Mouse (Mus musculus) liver, postnatal 0 days (tissue): ENCODE data around the gene Plekhb1. TPM values are rescaled to one million over a fixed set of nuclear protein-coding genes. Genes with fewer than 3 reads are reported as not detected.

Experiments used
- ATAC-seq: fragments of 200-750 bp; cut with Nextera tagmentation; 2 replicates; pipeline ENCODE4 v1.8.0; 2017; ENCODE audit warnings: mild to moderate bottlenecking, moderate library complexity
- DNase-seq: peaks from one replicate; pipeline ENCODE4 v3.0.0-alpha.2; 2016
- H3K27ac ChIP-seq: fragments of 300-500 bp; sonication (generic); 2 replicates; pipeline ENCODE4 v1.5.1; 2014; ENCODE audit warnings: antibody characterized with exemption, moderate library complexity, mild to moderate bottlenecking, low read depth
- H3K27me3 ChIP-seq: fragments of 300-500 bp; sonication (generic); 2 replicates; pipeline ENCODE4 v1.6.1; 2014; ENCODE audit warnings: low read length, control low read depth, mixed read lengths; ENCODE audit not compliant: insufficient read depth
- H3K36me3 ChIP-seq: fragments of 300-500 bp; sonication (generic); replicated peaks from 2 replicates; pipeline ENCODE4 v1.6.1; 2014; ENCODE audit warnings: mild to moderate bottlenecking, control low read depth, low read length, moderate library complexity, mixed read lengths; ENCODE audit not compliant: insufficient read depth
- H3K4me1 ChIP-seq: fragments of 300-500 bp; sonication (generic); 2 replicates; pipeline ENCODE4 v1.6.1; 2014; ENCODE audit warnings: antibody characterized with exemption, mild to moderate bottlenecking, control low read depth; ENCODE audit not compliant: insufficient read depth
- H3K4me2 ChIP-seq: fragments of 300-500 bp; sonication (generic); 2 replicates; pipeline ENCODE4 v1.6.1; 2014; ENCODE audit warnings: low read depth, mild to moderate bottlenecking, low read length, moderate library complexity, mixed read lengths
- H3K4me3 ChIP-seq: fragments of 300-500 bp; sonication (generic); 2 replicates; pipeline ENCODE4 v1.5.1; 2014; ENCODE audit warnings: low read depth, low read length
- H3K9ac ChIP-seq: fragments of 300-500 bp; sonication (generic); replicated peaks from 2 replicates; pipeline ENCODE4 v1.6.1; 2014; ENCODE audit warnings: mild to moderate bottlenecking, moderate library complexity
- H3K9me3 ChIP-seq: fragments of 300-500 bp; sonication (generic); 2 replicates; pipeline ENCODE4 v1.6.1; 2016; ENCODE audit warnings: mild to moderate bottlenecking, control low read depth, low read length, mixed read lengths
- CTCF ChIP-seq: sonication (generic); IDR thresholded peaks from 2 replicates; pipeline ENCODE4 v1.5.1; 2016; ENCODE audit warnings: antibody characterized with exemption, low read depth
- EP300 ChIP-seq: IDR thresholded peaks from 2 replicates; pipeline ENCODE4 v1.6.1; 2016; ENCODE audit warnings: antibody characterized with exemption, low read depth, mild to moderate bottlenecking
- WGBS: fragments of 180-500 bp; shearing (Covaris S2); extraction: QIAGEN DNeasy Blood & Tissue Kit; methylation state at CpG from one replicate; pipeline ENCODE4 v1.1.7; 2014; ENCODE audit not compliant: insufficient replicate concordance; 5-methylcytosine and 5-hydroxymethylcytosine counted together
- polyA plus RNA-seq: library from polyadenylated mRNA; unstranded; fragments of >200 nt; fragmentation: Nextera tagmentation; extraction: Ambion mirVana; gene quantifications from 2 replicates; pipeline ENCODE4 v1.2.1, GENCODE M21; 2015

Plekhb1 gene
- polyA plus RNA-seq, 1 experiment from 2014 or later = 0.72 TPM

DNA sequence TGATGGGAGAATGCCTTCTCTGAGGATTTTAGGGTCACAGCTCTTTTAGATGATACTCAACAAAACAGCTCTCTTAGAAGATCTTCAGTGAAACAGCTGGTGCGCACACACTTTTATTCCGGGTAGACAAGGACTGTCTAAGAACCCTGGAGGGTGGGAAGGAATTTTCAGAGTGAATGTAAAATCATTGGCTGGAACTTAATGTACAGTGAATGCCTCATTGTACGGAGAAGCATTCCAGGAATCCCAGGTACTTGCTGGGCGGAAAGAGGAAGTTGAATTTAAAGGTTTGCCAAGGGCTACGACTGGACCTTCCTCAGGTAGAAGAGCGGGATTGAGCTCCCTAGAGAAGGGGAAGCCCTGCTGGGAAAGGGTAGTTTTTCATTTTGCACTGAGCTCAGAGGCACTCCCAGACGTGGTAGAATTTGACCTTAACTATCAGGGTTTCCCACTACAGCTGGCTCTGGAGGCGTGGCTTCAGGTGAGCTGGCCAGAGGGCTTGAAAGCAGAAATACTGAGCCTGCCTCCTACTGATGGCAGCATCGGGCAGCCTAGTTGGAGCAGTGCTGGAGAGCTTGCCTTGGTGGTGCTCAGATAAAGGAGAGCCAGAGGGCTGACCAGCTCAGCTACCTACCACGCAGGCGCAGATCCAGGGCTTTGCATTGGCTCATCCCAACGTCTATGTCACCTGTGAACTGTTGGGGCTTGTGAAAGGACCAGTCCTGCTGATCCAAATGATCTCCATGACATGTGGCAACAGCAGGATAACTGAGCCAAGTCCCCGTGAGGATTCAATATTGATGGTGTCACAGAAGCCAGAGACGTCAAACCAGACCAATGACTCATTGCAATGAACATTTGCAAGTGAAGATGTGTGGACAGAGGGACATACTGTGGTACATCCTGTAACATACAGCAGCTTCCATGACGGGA is 17.0 kb upstream of the Plekhb1 start:
- no peak overlapping the region for H3K4me3 ChIP-seq
- WGBS = 63% methylated on average over 15 of the region's 15 CpGs
- no peaks in the 10 kb centered on the region for H3K36me3 ChIP-seq
- no peaks in the 10 kb centered on the region for H3K9me3 ChIP-seq
- no peaks in the 10 kb centered on the region for H3K4me1 ChIP-seq
- ATAC-seq = peak; percentile 84
- TF ChIP-seq EP300 = no peak
- TF ChIP-seq CTCF = no peak
- DNase-seq = peak; percentile 27
- no peak overlapping the region for H3K9ac ChIP-seq
- no peaks in the 10 kb centered on the region for H3K27me3 ChIP-seq
- H3K4me2 ChIP-seq = no peak overlapping the region
- H3K27ac ChIP-seq = no peak overlapping the region

DNA sequence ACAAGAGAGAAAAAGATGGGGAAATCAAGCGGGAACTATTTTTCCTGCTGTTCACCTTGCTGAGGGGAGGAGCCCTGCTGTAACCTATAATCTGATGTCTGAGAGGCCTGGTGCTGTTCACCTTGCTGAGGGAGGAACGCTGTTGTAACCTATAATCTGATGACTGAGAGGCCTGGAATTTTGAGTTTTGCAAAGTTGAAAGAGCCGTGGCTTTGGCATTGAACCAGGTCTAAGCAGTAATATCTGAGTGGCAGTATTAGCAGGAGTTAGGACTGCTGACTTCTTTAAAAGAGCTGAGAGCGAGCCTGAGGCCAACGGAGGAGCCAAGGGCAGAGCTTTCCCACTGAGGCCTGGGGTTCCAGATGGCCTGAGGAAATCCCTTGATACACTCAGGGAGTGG is 15.8 kb upstream of the Plekhb1 start:
- Histone ChIP-seq H3K4me2 (no peak overlapping the region), H3K27ac (no peak overlapping the region), H3K36me3 (no peaks in the 10 kb centered on the region), H3K4me3 (no peak overlapping the region), H3K9ac (no peak overlapping the region), H3K27me3 (no peaks in the 10 kb centered on the region), H3K4me1 (no peaks in the 10 kb centered on the region), H3K9me3 (no peaks in the 10 kb centered on the region)
- DNase-seq (no peak), ATAC-seq (no peak)
- TF ChIP-seq CTCF (no peak), EP300 (no peak)
- WGBS = 78% methylated on average over 5 of the region's 5 CpGs

GRCm38 (mm10) chr7:100674941-100675340 is 12.7 kb upstream of the Plekhb1 start:
- Histone ChIP-seq H3K36me3 (no peaks in the 10 kb centered on the region), H3K4me3 (no peak overlapping the region), H3K9ac (no peak overlapping the region), H3K4me2 (no peak overlapping the region), H3K27me3 (no peaks in the 10 kb centered on the region), H3K27ac (no peak overlapping the region), H3K4me1 (no peaks in the 10 kb centered on the region), H3K9me3 (no peaks in the 10 kb centered on the region)
- TF ChIP-seq EP300 = no peak
- no peak for TF ChIP-seq CTCF
- DNase-seq (no peak), ATAC-seq (no peak)
- WGBS = 80% methylated on average over 2 of the region's 2 CpGs

- Histone ChIP-seq H3K27ac (no peak overlapping the region), H3K9ac (no peak overlapping the region), H3K9me3 (no peaks in the 10 kb centered on the region), H3K4me2 (no peak overlapping the region), H3K4me1 (no peaks in the 10 kb centered on the region), H3K36me3 (no peaks in the 10 kb centered on the region), H3K27me3 (0 out of 2 replicates have a peak, but pooled peaks cover 2% of the 10 kb centered on the region), H3K4me3 (no peak overlapping the region)
- no peak for TF ChIP-seq EP300
- no peak for TF ChIP-seq CTCF
- DNase-seq (no peak), ATAC-seq (no peak)
- 60% methylated on average over 7 of the region's 7 CpGs for WGBS
These were observed 11.2 kb upstream of the Plekhb1 start for GRCm38 (mm10) chr7:100673452-100673851.

DNA sequence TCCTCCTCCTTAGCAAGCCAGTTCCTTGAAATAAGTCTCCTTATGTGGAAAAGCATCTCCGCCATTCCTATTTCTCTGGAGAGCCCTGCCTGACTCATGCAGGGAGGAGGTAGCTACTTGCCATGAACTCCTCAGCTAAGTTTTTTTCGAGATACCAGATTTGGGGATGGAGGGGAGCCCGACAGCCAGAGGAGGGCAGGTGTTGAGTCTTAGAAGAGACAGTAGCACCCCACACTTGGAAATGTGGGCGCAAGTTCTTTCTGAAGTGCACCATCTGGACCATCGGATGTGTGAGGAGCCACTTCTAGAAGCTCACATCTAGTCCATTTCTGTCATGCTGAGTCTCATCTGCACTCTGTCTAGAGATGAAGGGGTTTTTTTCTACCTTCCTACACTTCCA is 8.4 kb upstream of the Plekhb1 start:
- no peak for DNase-seq
- Histone ChIP-seq H3K4me2 (no peak overlapping the region), H3K9me3 (no peaks in the 10 kb centered on the region), H3K9ac (no peak overlapping the region), H3K4me3 (no peak overlapping the region), H3K36me3 (no peaks in the 10 kb centered on the region), H3K27ac (no peak overlapping the region), H3K4me1 (no peaks in the 10 kb centered on the region), H3K27me3 (0 out of 2 replicates have a peak, but pooled peaks cover 2% of the 10 kb centered on the region)
- ATAC-seq = no peak
- WGBS = 73% methylated on average over 5 of the region's 5 CpGs
- no peak for TF ChIP-seq EP300
- no peak for TF ChIP-seq CTCF

DNA sequence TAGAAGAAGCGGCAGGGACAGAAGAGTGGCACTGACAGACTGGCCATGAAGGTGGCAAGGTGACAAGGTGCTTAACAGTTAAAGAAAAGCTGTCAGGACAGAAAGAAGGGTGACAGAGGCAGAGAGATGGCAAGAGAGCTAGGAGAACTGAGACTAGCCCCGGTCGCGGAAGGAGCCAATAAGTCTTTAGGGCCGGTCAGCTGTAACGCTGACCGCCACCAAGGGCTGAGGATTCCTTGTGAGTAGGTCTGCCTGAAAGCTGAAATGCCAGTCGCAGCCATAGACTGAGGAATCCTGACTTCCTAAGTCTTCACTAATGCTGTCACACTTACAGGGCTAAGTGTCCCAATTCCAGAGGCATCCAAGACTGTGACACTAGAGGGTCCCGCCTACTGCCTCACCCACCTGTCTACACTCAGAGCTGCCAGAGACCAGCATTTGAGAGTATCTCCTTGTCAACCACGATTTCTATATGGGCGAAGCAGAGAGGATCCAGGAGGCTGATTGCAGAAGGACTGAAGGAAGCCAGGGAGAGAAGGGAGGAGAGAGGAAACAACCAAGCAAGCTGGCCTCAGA is 1.6 kb upstream of the Plekhb1 start:
- no peaks in the 10 kb centered on the region; the same call in 1 of the 2 replicates for H3K27me3 ChIP-seq
- no peak for TF ChIP-seq EP300
- TF ChIP-seq CTCF = no peak
- H3K9ac ChIP-seq = no peak overlapping the region
- H3K27ac ChIP-seq = no peak overlapping the region
- ATAC-seq (no peak), DNase-seq (no peak)
- no peak overlapping the region for H3K4me3 ChIP-seq
- no peaks in the 10 kb centered on the region for H3K9me3 ChIP-seq
- no peaks in the 10 kb centered on the region for H3K36me3 ChIP-seq
- H3K4me1 ChIP-seq = no peaks in the 10 kb centered on the region; the same call in 1 of the 2 replicates
- 68% methylated on average over 11 of the region's 11 CpGs for WGBS
- peak overlapping the region; percentile 22; the same call in 1 of the 2 replicates for H3K4me2 ChIP-seq
